Mouse (Mus musculus) kidney, embryonic 16.5 days (tissue): ENCODE measurements around the gene Carns1. TPM values are rescaled to one million over a fixed set of nuclear protein-coding genes. Genes with fewer than 3 reads are reported as not detected.
A peak's percentile ranks its signal among the peaks of the same experiment; 100 is the strongest.

Experiments used
- ATAC-seq: fragments of 200-750 bp; cut with Nextera tagmentation; 2 replicates; pipeline ENCODE4 v1.8.0; 2017; ENCODE audit warnings: moderate TSS enrichment; ENCODE audit not compliant: low FRiP score, low TSS enrichment
- H3K27ac ChIP-seq: fragments of 300-500 bp; sonication (generic); 2 replicates; pipeline ENCODE4 v1.5.1; 2014; ENCODE audit warnings: low read length
- H3K27me3 ChIP-seq: fragments of 300-500 bp; sonication (generic); 2 replicates; pipeline ENCODE4 v1.6.1; 2014; ENCODE audit warnings: low read length, control low read depth, mixed read lengths; ENCODE audit not compliant: insufficient read depth
- H3K36me3 ChIP-seq: fragments of 300-500 bp; sonication (generic); 2 replicates; pipeline ENCODE4 v1.6.1; 2014; ENCODE audit warnings: low read length, control low read depth, mixed read lengths; ENCODE audit not compliant: insufficient read depth
- H3K4me1 ChIP-seq: fragments of 300-500 bp; sonication (generic); 2 replicates; pipeline ENCODE4 v1.6.1; 2014; ENCODE audit warnings: low read length, control low read depth, mixed read lengths; ENCODE audit not compliant: insufficient read depth
- H3K4me2 ChIP-seq: fragments of 300-500 bp; sonication (generic); replicated peaks from 2 replicates; pipeline ENCODE4 v1.6.1; 2014; ENCODE audit warnings: low read depth, low read length
- H3K4me3 ChIP-seq: fragments of 300-500 bp; sonication (generic); 2 replicates; pipeline ENCODE4 v1.5.1; 2014; ENCODE audit warnings: mild to moderate bottlenecking, low read length
- H3K9ac ChIP-seq: fragments of 300-500 bp; sonication (generic); replicated peaks from 2 replicates; pipeline ENCODE4 v1.6.1; 2014; ENCODE audit warnings: low read length
- H3K9me3 ChIP-seq: fragments of 300-500 bp; sonication (generic); 2 replicates; pipeline ENCODE4 v1.6.1; 2016; ENCODE audit warnings: low read length, control low read depth
- WGBS: fragments of 180-500 bp; shearing (Covaris S2); extraction: QIAGEN DNeasy Blood & Tissue Kit; methylation state at CpG from one replicate; pipeline ENCODE4 v1.1.7; 2014; 5-methylcytosine and 5-hydroxymethylcytosine counted together
- polyA plus RNA-seq: library from polyadenylated mRNA; unstranded; fragments of >200 nt; fragmentation: Nextera tagmentation; extraction: Ambion mirVana; gene quantifications from 2 replicates; pipeline ENCODE4 v1.2.1, GENCODE M21; 2015

The Carns1 gene
- polyA plus RNA-seq, 1 experiment from 2014 or later, result 2.9 TPM

DNA sequence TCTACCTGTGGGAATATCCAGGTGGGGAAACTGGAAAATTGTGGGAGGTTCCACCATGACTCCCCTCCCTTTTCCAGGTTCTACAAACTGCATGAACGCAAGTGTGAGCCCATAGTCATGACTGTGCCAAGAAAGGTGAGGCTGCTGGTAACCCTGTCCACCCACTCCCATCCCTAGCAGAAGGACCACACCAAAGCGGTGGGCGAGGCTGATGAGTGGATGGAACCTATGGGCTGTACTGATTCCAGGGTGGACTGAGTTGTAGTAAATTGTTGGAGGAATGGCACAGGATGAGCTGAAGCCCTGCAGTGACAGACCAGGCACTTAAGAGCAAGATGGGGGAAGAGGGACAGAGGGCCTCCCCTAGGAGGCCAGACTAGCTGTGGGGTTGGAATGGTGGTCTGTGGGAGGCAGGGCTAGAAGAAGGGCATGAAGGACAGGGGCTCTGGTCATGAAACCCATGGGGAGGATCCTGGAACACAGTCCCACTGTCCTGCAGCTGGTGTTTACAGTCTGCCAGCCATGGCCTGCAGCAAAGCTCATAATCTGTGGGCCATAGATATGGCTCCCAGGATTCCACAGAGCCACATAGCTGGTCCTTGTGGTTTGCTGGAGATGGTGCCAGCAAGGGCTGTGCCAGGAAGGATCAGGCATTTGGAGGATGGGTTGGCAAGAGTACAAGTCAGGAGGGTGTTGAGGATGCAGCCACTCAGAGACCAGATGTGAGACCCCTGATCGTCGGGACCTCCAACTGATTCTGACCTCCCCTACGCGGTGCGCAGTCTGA lies 22.6 kb downstream of the Carns1 start:
- H3K27ac ChIP-seq, result no peak overlapping the region
- ATAC-seq, result no peak
- H3K36me3 ChIP-seq, result peaks cover 29% of the 10 kb centered on the region
- no peak overlapping the region for H3K9ac ChIP-seq
- H3K4me2 ChIP-seq, result no peak overlapping the region
- H3K4me3 ChIP-seq, result no peak overlapping the region
- H3K27me3 ChIP-seq, result no peaks in the 10 kb centered on the region
- 92% methylated on average over 8 of the region's 8 CpGs for WGBS
- H3K4me1 ChIP-seq, result peaks cover 34% of the 10 kb centered on the region
- no peaks in the 10 kb centered on the region for H3K9me3 ChIP-seq

DNA sequence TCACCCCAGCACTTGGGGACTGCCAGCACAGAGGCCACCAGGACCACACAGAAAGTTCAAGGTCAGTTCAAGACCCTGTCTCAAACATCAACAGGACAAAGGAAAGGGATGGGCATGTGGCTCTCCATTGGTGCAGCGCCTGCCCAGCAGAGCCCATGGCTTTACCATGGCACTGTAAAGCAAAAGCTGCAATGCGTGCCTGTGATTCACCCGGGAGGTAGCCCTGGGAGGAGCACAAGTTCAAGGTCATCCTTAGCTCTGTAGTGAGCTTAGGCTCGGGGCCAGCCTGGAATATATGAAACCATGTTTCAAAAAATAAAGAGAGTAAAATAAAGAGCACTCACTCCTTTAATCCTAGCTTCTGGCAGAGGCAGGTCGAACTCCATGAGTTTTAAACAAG lies 23.4 kb downstream of the Carns1 start:
- Histone ChIP-seq H3K9me3 (no peaks in the 10 kb centered on the region), H3K4me1 (peaks cover 34% of the 10 kb centered on the region), H3K27ac (no peak overlapping the region), H3K9ac (no peak overlapping the region), H3K36me3 (peaks cover 24% of the 10 kb centered on the region), H3K27me3 (no peaks in the 10 kb centered on the region), H3K4me3 (no peak overlapping the region), H3K4me2 (no peak overlapping the region)
- ATAC-seq, result no peak
- 88% methylated on average over 5 of the region's 5 CpGs for WGBS

DNA sequence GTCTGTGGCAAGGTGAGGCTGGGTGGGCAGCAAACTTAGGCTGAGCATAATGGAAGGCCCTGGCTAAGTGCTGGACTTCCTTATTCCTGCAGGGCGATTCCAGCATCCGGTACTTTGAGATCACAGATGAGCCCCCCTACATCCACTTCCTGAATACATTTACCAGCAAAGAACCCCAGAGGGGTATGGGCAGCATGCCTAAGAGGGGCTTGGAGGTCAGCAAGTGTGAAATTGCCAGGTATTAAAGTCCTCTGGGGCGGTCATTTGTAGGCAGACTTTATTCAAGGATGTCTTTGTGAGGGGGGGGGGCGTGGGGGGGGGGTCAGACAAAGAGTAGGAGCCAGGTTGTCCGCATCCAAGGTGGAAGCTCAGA lies 23.8 kb downstream of the Carns1 start:
- ATAC-seq, result no peak

DNA sequence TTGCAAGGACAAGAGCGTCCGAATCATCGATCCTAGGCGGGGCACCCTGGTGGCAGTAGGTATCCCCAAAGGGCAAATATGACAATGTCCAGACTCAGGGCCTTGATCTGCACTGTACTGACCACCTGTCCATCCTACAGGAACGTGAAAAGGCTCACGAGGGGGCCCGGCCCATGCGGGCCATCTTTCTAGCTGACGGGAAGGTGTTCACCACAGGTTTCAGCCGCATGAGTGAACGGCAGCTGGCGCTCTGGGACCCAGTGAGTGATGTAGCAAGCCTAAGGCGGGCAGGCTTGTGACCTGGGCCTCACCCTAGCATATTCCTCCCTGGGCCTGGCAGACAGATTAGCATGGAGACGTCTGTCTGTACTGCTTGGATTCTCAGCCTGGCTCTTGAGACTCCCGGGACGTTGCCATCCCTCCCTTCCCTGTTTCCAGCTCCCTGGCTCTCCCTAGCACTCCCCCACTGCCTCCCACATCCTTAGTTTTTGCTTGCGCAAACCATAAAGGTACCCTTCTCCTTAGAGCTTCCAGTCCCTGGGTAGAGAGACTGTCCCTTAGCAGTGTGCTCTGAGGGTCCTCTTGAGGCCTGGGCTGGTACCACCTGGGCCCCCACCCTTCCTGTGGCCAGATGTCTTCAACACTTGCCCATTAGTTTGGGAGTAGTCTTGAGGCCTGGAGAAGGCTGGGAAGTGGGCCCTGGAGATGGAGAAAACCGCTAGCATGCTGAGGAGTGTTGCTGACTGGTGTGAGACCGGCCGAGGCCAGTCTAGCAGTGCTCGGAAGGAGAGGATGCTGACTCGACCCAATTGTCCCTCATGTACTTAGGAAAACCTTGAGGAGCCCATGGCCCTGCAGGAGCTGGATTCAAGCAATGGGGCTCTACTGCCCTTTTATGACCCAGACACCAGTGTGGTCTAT lies 24.5 kb downstream of the Carns1 start:
- peaks cover 20% of the 10 kb centered on the region for H3K36me3 ChIP-seq
- no peak overlapping the region for H3K9ac ChIP-seq
- H3K9me3 ChIP-seq, result no peaks in the 10 kb centered on the region
- H3K4me1 ChIP-seq, result peaks cover 31% of the 10 kb centered on the region
- WGBS, result 85% methylated on average over 22 of the region's 22 CpGs
- no peak overlapping the region for H3K4me3 ChIP-seq
- no peak overlapping the region for H3K4me2 ChIP-seq
- H3K27me3 ChIP-seq, result no peaks in the 10 kb centered on the region
- ATAC-seq, result no peak
- no peak overlapping the region for H3K27ac ChIP-seq

More for the DNA sequence above, 23.8 kb downstream of the Carns1 start:
- no peak overlapping the region for H3K27ac ChIP-seq
- no peak overlapping the region for H3K4me2 ChIP-seq
- no peaks in the 10 kb centered on the region for H3K9me3 ChIP-seq
- WGBS, result 75% methylated on average over 5 of the region's 5 CpGs
- peaks cover 34% of the 10 kb centered on the region for H3K4me1 ChIP-seq
- peaks cover 24% of the 10 kb centered on the region for H3K36me3 ChIP-seq
- H3K9ac ChIP-seq, result no peak overlapping the region
- H3K27me3 ChIP-seq, result no peaks in the 10 kb centered on the region
- no peak overlapping the region for H3K4me3 ChIP-seq

DNA sequence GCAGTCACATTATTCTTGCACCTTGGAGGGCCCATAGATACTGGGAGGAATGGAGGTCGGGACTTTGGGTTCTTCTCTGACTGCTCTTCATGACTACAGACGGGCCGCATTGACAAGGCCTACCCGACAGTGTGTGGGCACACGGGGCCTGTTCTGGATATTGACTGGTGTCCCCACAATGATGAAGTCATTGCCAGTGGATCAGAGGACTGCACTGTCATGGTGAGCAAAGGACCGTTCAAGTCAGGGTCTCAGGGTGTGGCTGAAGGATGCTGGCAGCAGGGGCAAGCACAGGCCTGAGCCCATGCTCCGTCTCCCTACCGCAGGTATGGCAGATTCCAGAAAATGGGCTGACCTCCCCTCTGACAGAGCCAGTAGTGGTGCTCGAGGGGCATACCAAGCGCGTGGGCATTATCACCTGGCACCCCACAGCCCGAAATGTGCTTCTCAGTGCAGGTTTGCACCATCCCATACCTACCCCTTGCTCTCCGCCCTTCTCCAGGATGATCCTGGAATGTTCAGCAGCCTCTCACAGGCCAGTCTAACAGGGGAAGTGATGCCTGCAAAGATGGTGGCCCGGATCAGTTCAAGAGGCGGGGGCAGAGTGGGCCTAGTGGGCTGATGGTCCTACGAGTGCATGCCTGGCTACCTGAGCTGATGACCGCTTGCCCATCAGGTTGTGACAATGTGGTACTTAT lies 25.4 kb downstream of the Carns1 start:
- peak overlapping the region; percentile 84; the same call in 1 of the 2 replicates for H3K4me3 ChIP-seq
- peaks cover 16% of the 10 kb centered on the region for H3K36me3 ChIP-seq
- no peaks in the 10 kb centered on the region for H3K9me3 ChIP-seq
- H3K27ac ChIP-seq, result no peak overlapping the region
- H3K4me2 ChIP-seq, result peak overlapping the region; percentile 91
- no peak for ATAC-seq
- no peaks in the 10 kb centered on the region for H3K27me3 ChIP-seq
- 95% methylated on average over 17 of the region's 17 CpGs for WGBS
- H3K4me1 ChIP-seq, result peaks cover 25% of the 10 kb centered on the region
- H3K9ac ChIP-seq, result no peak overlapping the region

DNA sequence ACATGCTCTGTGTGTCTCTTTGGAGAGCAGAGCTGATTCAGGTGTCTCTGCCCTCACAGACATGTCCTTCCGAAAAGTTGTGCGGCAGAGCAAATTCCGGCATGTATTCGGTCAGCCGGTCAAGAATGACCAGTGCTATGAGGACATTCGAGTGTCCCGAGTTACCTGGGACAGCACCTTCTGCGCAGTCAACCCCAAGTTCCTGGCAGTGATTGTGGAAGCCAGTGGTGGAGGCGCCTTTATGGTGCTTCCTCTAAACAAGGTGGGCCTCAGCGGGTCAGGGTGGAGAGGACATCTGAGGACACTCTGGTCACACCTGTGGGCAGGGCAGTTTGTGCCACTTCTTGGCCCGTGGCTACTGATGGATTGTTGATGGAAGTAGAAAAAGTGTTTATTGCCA lies 26.0 kb downstream of the Carns1 start:
- Histone ChIP-seq H3K27me3 (no peaks in the 10 kb centered on the region), H3K4me1 (peaks cover 25% of the 10 kb centered on the region), H3K27ac (no peak overlapping the region), H3K4me3 (peak overlapping the region; percentile 84), H3K9ac (peak overlapping the region; percentile 93), H3K4me2 (peak overlapping the region; percentile 91), H3K36me3 (peaks cover 16% of the 10 kb centered on the region), H3K9me3 (no peaks in the 10 kb centered on the region)
- 75% methylated on average over 11 of the region's 11 CpGs for WGBS
- ATAC-seq, result no peak

DNA sequence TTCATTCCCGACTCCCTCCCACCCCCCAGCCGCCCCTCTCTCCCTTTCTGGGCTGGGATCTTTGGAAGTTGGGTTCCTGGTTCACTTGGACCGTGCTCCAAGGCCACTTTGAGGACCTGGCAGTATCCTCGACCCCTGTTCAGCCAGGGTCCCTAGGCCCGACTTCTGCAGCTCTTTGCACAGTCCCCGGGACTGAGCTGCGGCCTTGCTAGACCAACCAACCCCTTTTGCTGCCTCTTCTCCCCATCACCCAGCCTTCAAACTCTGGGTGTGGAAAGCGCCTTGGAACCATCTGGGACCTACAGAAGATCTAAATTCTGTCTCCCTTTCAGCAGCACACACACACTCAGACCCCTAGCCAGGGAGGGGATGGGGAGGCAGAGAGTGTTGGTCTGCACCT lies 26.5 kb downstream of the Carns1 start:
- WGBS, result 2% methylated on average over 8 of the region's 8 CpGs

DNA sequence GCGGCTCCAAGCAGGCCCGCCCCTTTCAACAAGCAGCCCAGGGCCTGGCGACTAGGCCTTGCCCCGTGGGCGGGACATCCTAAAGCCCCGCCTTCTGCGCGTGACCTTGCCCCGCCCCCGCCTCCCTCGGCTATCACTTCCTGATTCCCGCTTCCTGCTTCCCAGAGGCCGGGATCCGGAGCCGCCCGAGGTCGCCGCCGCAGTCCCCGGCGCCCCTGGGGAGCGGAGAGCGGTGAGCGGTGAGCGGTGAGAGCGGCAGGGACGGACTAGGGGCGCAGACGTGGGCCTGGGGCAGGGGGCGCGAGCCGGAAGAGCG lies 26.8 kb downstream of the Carns1 start, which contains the start of gene Coro1b:
Coro1b (plus strand) TSS at position 129 of the 316 bp plus-strand sequence.
- Histone ChIP-seq H3K27ac (peak within 1 kb of the TSS; percentile 65), H3K27me3 (no peaks in the 10 kb centered on the region), H3K4me1 (peaks cover 25% of the 10 kb centered on the region), H3K9ac (peak within 1 kb of the TSS; percentile 93), H3K9me3 (no peaks in the 10 kb centered on the region), H3K4me3 (peak within 1 kb of the TSS; percentile 84), H3K4me2 (peak within 1 kb of the TSS; percentile 91), H3K36me3 (peaks cover 10% of the 10 kb centered on the region)
- peak; percentile 95 for ATAC-seq
- WGBS, result under 1% methylated on average over 22 of the region's 33 CpGs

More for the DNA sequence above, 26.5 kb downstream of the Carns1 start:
- Histone ChIP-seq H3K9ac (peak overlapping the region; percentile 93), H3K9me3 (no peaks in the 10 kb centered on the region), H3K4me3 (peak overlapping the region; percentile 84), H3K36me3 (peaks cover 14% of the 10 kb centered on the region), H3K4me2 (peak overlapping the region; percentile 91), H3K27ac (peak overlapping the region; percentile 65), H3K27me3 (no peaks in the 10 kb centered on the region), H3K4me1 (peaks cover 25% of the 10 kb centered on the region)
- ATAC-seq, result peak; percentile 18; the same call in 1 of the 2 replicates

DNA sequence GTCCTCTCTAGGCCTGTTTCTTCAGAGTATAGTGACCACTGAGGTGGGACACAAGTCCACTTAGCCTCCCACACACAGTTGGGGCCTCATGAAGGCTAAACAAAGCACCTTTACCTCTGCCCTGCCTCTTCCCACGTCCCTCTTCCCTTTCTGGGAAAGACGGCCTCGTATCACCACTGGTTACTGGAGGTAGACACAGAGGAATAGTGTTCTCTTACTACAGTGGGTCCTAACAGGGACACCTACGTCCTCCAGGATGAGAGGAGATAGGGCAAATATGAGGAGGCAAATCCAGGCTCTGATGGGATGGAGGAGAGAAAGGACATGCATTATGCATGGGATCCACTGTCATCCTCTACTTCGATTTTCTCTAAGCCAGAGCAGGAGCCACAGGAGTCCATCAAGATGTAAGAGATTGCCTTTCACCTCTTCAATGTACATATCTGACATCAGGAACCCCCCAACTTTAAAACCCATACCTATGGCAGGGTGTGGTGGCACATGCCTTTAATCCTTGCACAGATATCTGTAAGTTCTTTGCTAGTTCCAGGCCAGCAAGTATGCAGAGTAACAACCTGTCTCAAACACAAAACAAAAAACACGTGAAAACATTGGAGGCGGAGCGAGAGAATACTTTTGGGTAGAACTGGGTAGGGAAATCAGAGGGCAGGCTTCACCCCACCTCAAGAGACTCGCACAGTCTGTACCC lies 27.3 kb downstream of the Carns1 start:
- Histone ChIP-seq H3K27me3 (no peaks in the 10 kb centered on the region), H3K27ac (peak overlapping the region; percentile 42), H3K4me2 (peak overlapping the region; percentile 91), H3K4me3 (peak overlapping the region; percentile 84), H3K4me1 (peaks cover 25% of the 10 kb centered on the region), H3K36me3 (peaks cover 8% of the 10 kb centered on the region), H3K9ac (peak overlapping the region; percentile 63; the same call in 1 of the 2 replicates), H3K9me3 (no peaks in the 10 kb centered on the region)
- ATAC-seq, result peak; percentile 2; the same call in 1 of the 2 replicates
- 34% methylated on average over 9 of the region's 9 CpGs for WGBS
